Mouse (Mus musculus) ES-E14 (cell line): ENCODE results near the gene Gm17571.

Experiments used
- HCFC1 ChIP-seq: IDR thresholded peaks from 2 replicates; pipeline ENCODE4 v1.6.1; 2012; ENCODE audit warnings: low read length, inconsistent platforms, borderline replicate concordance; ENCODE audit not compliant: insufficient read depth
- ZC3H11A ChIP-seq: IDR thresholded peaks from 2 replicates; pipeline ENCODE4 v1.6.1; 2012; ENCODE audit warnings: low read depth, mild to moderate bottlenecking, inconsistent platforms, low read length, borderline replicate concordance
- ZNF384 ChIP-seq: IDR thresholded peaks from 2 replicates; pipeline ENCODE4 v1.6.1; 2012; ENCODE audit warnings: low read depth, low read length, inconsistent platforms

DNA sequence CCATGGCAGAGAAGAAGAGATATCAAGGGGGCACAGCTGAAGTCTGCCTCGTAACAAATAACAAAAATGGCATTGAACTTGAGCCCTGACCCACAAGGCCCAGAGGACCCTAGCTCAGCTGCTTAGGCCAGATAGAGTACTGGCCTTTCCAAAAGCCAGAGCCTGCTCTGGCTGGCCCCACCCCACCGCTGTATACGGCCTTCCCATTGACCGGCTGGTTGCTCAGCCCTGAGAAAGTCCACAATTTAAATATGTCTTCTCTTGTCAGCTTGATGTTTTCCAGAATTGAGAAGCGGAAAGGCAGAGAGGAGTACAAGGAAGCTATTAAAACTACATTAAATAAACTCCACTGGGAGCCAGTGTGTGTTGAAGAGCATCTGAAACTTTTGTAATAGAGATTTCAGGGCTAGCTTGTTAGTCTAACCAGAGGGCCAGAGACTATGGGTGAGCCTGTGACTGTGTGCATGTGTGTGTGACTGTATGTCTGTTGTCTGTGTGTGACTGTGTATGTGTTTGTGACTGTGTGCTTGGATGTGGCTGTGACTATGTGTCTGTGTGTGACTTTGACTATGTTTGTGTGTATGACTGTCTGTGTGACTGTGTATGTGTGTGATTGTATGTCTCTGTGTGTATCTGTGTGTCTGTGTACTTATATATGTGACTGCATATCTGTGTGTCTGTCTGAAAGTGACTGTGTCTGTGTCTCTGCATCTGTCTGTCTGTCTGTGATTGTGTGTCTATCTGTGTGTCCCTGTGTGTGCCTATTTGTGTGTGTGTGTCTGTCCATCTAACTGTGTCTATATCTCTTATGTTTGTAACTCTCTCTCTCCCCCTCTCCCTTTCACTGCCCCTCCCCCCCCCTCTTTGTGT, 36.9 kb upstream of the Gm17571 start:
- no peak for TF ChIP-seq ZNF384
- TF ChIP-seq ZC3H11A: no peak
- no peak for TF ChIP-seq HCFC1
